Mouse (Mus musculus) neural tube, embryonic 13.5 days (tissue): ENCODE data around the gene Magi1. TPM values are rescaled to one million over a fixed set of nuclear protein-coding genes. Genes with fewer than 3 reads are reported as not detected.
"Not testable (repeated sequence)": the region's sequence is repeated elsewhere in the genome, so short reads cannot be mapped to it uniquely, and the experiment has no call there.

Experiments
- ATAC-seq: fragments of 200-750 bp; cut with Nextera tagmentation; 2 replicates; pipeline ENCODE4 v1.8.0; 2017; ENCODE audit warnings: low read depth, mild to moderate bottlenecking, moderate TSS enrichment, moderate library complexity
- H3K27ac ChIP-seq: fragments of 300-500 bp; sonication (generic); replicated peaks from 2 replicates; pipeline ENCODE4 v1.5.1; 2015; ENCODE audit warnings: moderate library complexity, mild to moderate bottlenecking, inconsistent platforms
- H3K27me3 ChIP-seq: fragments of 300-500 bp; sonication (generic); 2 replicates; pipeline ENCODE4 v1.6.1; 2015; ENCODE audit warnings: mild to moderate bottlenecking, inconsistent platforms
- H3K36me3 ChIP-seq: fragments of 300-500 bp; sonication (generic); 2 replicates; pipeline ENCODE4 v1.6.1; 2015; ENCODE audit warnings: mild to moderate bottlenecking, inconsistent platforms
- H3K4me1 ChIP-seq: fragments of 300-500 bp; sonication (generic); replicated peaks from 2 replicates; pipeline ENCODE4 v1.6.1; 2015; ENCODE audit warnings: inconsistent platforms
- H3K4me2 ChIP-seq: fragments of 300-500 bp; sonication (generic); 2 replicates; pipeline ENCODE4 v1.6.1; 2015; ENCODE audit warnings: inconsistent platforms, mild to moderate bottlenecking, moderate library complexity
- H3K4me3 ChIP-seq: fragments of 300-500 bp; sonication (generic); 2 replicates; pipeline ENCODE4 v1.5.1; 2015; ENCODE audit warnings: mild to moderate bottlenecking, inconsistent platforms
- H3K9ac ChIP-seq: fragments of 300-500 bp; sonication (generic); 2 replicates; pipeline ENCODE4 v1.6.1; 2015; ENCODE audit warnings: moderate library complexity, mild to moderate bottlenecking, inconsistent platforms
- H3K9me3 ChIP-seq: fragments of 300-500 bp; sonication (generic); 2 replicates; pipeline ENCODE4 v1.6.1; 2016; ENCODE audit warnings: inconsistent platforms
- WGBS: fragments of 180-500 bp; shearing (Covaris S2); methylation state at CpG from one replicate; pipeline ENCODE4 v1.1.7; 2015; 5-methylcytosine and 5-hydroxymethylcytosine counted together
- polyA plus RNA-seq: library from polyadenylated mRNA; unstranded; fragments of >200 nt; fragmentation: Nextera tagmentation; extraction: Ambion mirVana; gene quantifications from 2 replicates; pipeline ENCODE4 v1.2.1, GENCODE M21; 2015

The Magi1 gene
- polyA plus RNA-seq, 1 experiment from 2014 or later, result 20.9 TPM

GRCm38 (mm10) chr6:93629735-93630291 is 653.9 kb downstream of the Magi1 start:
- not testable (repeated sequence) for ATAC-seq

GRCm38 (mm10) chr6:93627200-93627599 is 656.5 kb downstream of the Magi1 start:
- Histone ChIP-seq H3K4me1 (peaks cover 11% of the 10 kb centered on the region), H3K9me3 (no peaks in the 10 kb centered on the region; the same call in 1 of the 2 replicates), H3K36me3 (no peaks in the 10 kb centered on the region), H3K9ac (no peak overlapping the region), H3K27ac (no peak overlapping the region), H3K27me3 (0 out of 2 replicates have a peak, but pooled peaks cover 5% of the 10 kb centered on the region), H3K4me2 (no peak overlapping the region), H3K4me3 (no peak overlapping the region)
- WGBS, result 90% methylated on average over 5 of the region's 5 CpGs
- ATAC-seq, result no peak

More at GRCm38 (mm10) chr6:93629735-93630291, 653.9 kb downstream of the Magi1 start:
- WGBS, result 70% methylated on average over 5 of the region's 5 CpGs
- not testable (repeated sequence) for H3K9me3 ChIP-seq, H3K4me3 ChIP-seq, H3K4me1 ChIP-seq, H3K9ac ChIP-seq, H3K4me2 ChIP-seq, H3K27me3 ChIP-seq, H3K36me3 ChIP-seq, H3K27ac ChIP-seq

Other genes with a start within 250 kb of the Magi1 start
- 8.1 and 8.7 TPM in 2 replicates for gene Slc25a26, start 216.4 kb upstream of the Magi1 start, polyA plus RNA-seq